Mouse (Mus musculus): ENCODE results near the gene Ak5. TPM values are rescaled to one million over a fixed set of nuclear protein-coding genes. Genes with fewer than 3 reads are reported as not detected.
"Not testable (repeated sequence)": the region's sequence is repeated elsewhere in the genome, so short reads cannot be mapped to it uniquely, and the experiment has no call there.

The Ak5 gene
- polyA plus RNA-seq, 1 experiment from 2014 or later: 7.1 TPM

DNA sequence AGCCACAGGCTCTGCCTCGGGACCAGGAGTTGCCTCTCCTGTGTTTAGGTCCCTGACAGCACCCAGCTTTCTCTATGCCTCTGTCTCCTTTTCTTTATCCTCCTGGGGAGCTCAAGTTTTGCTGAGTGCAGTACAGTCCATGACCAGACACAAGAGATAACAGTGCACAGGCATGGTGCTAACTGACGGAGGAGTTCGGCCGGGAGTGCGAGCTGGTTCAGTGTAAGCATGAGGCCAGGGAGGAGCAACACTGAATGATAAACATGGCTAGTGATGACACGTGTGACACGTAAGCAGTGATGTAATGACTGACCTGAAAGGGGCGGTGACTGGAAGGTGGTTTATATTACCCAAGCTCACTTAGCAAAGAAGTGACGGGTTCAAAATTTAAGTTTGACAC lies 201.3 kb downstream of the Ak5 start:
- Histone ChIP-seq H3K4me2 (replicated peaks) (no peak overlapping the region), H3K9me3 (no peaks in the 10 kb centered on the region), H3K4me3 (no peak overlapping the region), H3K4me1 (no peaks in the 10 kb centered on the region), H3K9ac (replicated peaks) (no peak overlapping the region), H3K27me3 (no peaks in the 10 kb centered on the region), H3K36me3 (no peaks in the 10 kb centered on the region), H3K27ac (replicated peaks) (no peak overlapping the region)
- ATAC-seq (replicated peaks): no peak
- WGBS: 96% methylated on average over 9 of the region's 9 CpGs

DNA sequence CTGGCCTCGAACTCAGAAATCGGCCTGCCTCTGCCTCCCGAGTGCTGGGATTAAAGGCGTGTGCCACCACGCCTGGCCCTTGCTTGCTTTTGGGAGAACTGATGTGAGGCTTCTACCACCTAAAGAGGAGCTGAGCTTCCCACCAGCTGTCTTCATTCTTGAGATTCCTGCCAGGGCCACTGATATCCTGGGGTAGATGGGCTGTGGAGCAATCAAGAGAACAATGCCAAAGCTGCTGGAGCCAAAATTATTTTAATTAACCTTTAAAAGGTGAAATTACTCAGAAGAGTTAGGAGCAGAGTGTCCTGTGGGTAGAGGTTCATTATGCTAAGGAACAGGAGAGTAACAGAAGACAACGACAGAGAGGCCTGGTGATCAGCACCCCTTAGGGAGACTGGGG lies 202.8 kb downstream of the Ak5 start:
- 85% methylated on average over 6 of the region's 6 CpGs for WGBS
- Histone ChIP-seq H3K9ac (replicated peaks) (no peak overlapping the region), H3K4me3 (no peak overlapping the region), H3K4me2 (replicated peaks) (no peak overlapping the region), H3K36me3 (0 out of 2 replicates have a peak, but pooled peaks cover 4% of the 10 kb centered on the region), H3K9me3 (no peaks in the 10 kb centered on the region), H3K4me1 (no peaks in the 10 kb centered on the region), H3K27ac (replicated peaks) (no peak overlapping the region), H3K27me3 (no peaks in the 10 kb centered on the region)
- ATAC-seq (replicated peaks): no peak

DNA sequence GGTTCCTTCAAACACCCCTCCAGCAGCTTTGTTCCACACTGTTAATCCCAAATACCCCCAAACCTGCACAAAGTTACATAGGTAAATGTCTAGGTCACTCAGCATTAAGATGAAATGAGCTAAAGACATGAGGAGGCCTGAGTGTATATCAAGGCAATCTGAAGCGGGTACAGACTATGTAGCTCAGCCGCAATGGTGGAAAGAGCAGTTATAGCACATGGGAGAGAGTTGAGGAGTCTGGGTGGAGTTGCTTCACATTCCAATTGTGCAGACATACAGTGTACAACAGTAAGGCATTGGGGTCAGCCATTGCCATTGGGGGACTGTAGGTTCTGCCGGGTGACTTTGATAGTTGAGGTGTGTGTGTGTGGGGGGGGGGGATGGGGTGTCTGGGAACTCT lies 203.7 kb downstream of the Ak5 start:
- Histone ChIP-seq H3K4me3 (no peak overlapping the region), H3K4me2 (replicated peaks) (no peak overlapping the region), H3K36me3 (0 out of 2 replicates have a peak, but pooled peaks cover 4% of the 10 kb centered on the region), H3K9ac (replicated peaks) (no peak overlapping the region), H3K4me1 (no peaks in the 10 kb centered on the region), H3K27me3 (no peaks in the 10 kb centered on the region), H3K9me3 (no peaks in the 10 kb centered on the region), H3K27ac (replicated peaks) (no peak overlapping the region)
- ATAC-seq (replicated peaks): no peak
- 97% methylated on average over 3 of the region's 3 CpGs for WGBS

DNA sequence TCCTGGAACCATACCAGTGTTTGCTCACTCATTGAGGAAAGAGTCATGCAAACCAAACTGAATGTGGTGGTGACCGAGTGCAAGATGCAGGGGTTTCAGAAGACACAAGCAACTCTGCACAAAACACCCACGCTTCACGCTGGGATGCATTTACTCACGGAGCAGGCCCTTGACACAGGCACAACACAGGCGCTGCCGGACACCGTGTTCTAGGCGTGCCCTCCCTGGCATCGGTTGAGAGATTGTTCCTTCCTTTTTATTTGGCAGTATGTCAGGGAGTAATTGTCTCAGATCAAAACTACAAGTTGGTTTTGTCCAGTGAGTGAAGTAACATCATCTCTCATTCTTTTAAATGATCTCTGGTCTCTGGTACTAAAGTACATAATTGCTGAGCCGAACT lies 205.3 kb downstream of the Ak5 start:
- no peaks in the 10 kb centered on the region for H3K9me3 ChIP-seq

DNA sequence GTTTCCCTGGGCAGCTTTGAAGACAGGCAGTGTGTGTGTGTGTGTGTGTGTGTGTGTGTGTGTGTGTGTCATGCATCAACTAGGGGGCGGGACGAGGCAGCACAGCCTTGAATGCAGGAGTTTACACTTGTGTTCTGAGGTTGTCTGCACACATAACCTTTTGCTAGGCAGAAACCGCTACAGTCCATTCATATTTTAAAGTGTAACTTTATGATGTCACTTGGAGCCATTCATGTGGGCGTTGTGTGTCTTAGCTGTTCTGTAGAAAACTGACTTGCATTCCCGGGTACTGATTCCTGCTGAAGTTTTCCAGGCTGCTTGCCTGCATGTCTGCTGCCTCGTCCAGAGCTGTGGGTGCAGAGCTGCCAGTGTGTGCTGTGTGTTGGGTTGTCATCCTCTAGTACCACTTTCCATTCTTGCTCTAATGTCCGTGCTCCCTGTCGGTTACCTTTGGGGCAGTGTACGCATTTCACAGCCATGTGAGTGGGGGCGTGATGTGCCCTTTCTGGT lies 206.1 kb downstream of the Ak5 start:
- no peaks in the 10 kb centered on the region for H3K4me1 ChIP-seq
- no peak for ATAC-seq (replicated peaks)
- H3K9me3 ChIP-seq: no peaks in the 10 kb centered on the region
- no peak overlapping the region for H3K27ac ChIP-seq (replicated peaks)
- WGBS: 86% methylated on average over 10 of the region's 10 CpGs
- H3K4me2 ChIP-seq (replicated peaks): no peak overlapping the region
- no peak overlapping the region for H3K4me3 ChIP-seq
- no peaks in the 10 kb centered on the region for H3K27me3 ChIP-seq
- no peak overlapping the region for H3K9ac ChIP-seq (replicated peaks)
- peaks cover 21% of the 10 kb centered on the region for H3K36me3 ChIP-seq

More for the DNA sequence above, 205.3 kb downstream of the Ak5 start:
- Histone ChIP-seq H3K4me1 (no peaks in the 10 kb centered on the region), H3K27me3 (no peaks in the 10 kb centered on the region), H3K4me3 (no peak overlapping the region), H3K36me3 (peaks cover 14% of the 10 kb centered on the region), H3K9ac (replicated peaks) (no peak overlapping the region), H3K4me2 (replicated peaks) (no peak overlapping the region), H3K27ac (replicated peaks) (no peak overlapping the region)
- no peak for ATAC-seq (replicated peaks)
- WGBS: 93% methylated on average over 10 of the region's 10 CpGs

DNA sequence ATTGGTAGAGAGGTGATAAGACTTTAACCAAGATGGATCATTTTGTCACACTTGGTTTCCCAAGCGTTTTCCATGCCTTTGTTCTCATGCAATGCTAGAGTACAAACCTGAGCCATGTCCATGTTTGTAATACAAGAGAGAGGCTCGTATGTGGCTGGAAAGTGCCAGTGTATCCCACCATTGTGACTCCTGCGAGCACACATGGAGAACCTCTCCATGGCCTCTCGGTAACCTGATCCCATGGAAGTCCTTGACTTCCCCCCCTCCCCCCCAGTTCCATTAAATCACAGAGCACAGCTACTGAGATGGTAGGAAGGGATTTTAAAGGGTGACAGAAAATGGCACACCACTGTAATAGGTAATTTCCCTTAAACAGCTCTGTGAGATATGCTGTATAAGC lies 207.4 kb downstream of the Ak5 start:
- Histone ChIP-seq H3K36me3 (peaks cover 32% of the 10 kb centered on the region), H3K4me2 (replicated peaks) (no peak overlapping the region), H3K27ac (replicated peaks) (no peak overlapping the region), H3K4me3 (no peak overlapping the region), H3K9me3 (no peaks in the 10 kb centered on the region), H3K4me1 (no peaks in the 10 kb centered on the region), H3K9ac (replicated peaks) (no peak overlapping the region), H3K27me3 (no peaks in the 10 kb centered on the region)
- ATAC-seq (replicated peaks): no peak
- WGBS: 64% methylated on average over 4 of the region's 4 CpGs

DNA sequence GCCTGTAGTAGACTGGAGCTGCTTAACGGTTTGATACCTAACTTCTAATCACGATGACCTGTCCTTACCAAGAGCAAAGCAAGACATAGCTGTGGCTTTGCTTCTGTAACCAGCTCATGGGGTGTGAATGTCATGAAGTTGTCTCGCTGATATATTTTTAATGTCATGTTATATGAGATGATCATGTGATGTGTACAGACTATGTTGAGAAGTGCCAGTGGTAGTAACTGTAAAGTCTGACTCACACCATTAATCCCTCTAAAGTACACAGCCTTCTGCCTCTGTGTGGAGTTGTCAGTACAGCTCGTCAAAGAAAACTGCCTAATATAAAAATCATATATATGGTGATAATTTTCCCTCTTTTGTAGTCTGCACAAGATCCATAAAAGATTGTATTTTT lies 209.3 kb downstream of the Ak5 start:
- not testable (repeated sequence) for H3K27ac ChIP-seq (replicated peaks); ATAC-seq (replicated peaks); H3K4me1 ChIP-seq; H3K4me3 ChIP-seq; H3K9me3 ChIP-seq; H3K4me2 ChIP-seq (replicated peaks); H3K9ac ChIP-seq (replicated peaks); H3K27me3 ChIP-seq
- WGBS: 93% methylated on average over 4 of the region's 4 CpGs
- peaks cover 36% of the 10 kb centered on the region for H3K36me3 ChIP-seq

DNA sequence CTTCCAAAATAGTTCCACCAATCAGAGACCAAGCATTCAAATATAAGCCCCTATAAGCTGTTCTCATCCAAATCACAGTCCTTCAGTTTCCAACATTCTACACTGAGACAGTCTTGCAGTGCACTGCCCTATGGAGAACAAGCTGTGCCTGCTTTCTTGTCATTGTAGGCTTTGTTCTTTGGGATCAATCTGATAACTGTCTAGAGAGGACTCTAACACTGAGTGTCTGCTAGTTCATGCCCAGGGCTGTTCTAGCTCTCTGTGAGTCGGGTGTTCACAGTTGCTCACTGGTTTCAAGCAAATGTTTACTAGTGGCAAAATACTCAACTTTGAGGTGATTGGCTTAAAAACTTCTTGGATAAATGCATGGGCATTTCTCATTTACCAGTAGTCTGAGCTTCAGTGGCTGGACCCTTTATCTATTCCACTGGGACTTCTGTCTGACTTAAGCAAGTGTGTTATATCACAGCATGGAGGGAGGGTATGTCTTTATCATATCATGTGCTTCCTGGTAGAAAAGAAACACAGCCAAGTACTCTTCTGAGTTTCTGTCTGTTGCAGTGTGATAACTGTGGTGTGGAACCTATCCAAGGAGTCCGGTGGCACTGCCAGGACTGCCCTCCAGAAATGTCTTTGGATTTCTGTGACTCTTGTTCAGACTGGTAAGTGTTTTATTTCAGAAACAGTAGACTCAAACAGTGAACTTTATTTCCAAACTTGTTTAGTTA lies 210.7 kb downstream of the Ak5 start:
- no peak for ATAC-seq (replicated peaks)
- H3K9ac ChIP-seq (replicated peaks): no peak overlapping the region
- no peak overlapping the region for H3K27ac ChIP-seq (replicated peaks)
- no peak overlapping the region for H3K4me3 ChIP-seq
- 91% methylated on average over 2 of the region's 2 CpGs for WGBS
- H3K4me1 ChIP-seq: no peaks in the 10 kb centered on the region
- H3K4me2 ChIP-seq (replicated peaks): no peak overlapping the region
- no peaks in the 10 kb centered on the region for H3K9me3 ChIP-seq
- no peaks in the 10 kb centered on the region for H3K27me3 ChIP-seq
- H3K36me3 ChIP-seq: peaks cover 38% of the 10 kb centered on the region

DNA sequence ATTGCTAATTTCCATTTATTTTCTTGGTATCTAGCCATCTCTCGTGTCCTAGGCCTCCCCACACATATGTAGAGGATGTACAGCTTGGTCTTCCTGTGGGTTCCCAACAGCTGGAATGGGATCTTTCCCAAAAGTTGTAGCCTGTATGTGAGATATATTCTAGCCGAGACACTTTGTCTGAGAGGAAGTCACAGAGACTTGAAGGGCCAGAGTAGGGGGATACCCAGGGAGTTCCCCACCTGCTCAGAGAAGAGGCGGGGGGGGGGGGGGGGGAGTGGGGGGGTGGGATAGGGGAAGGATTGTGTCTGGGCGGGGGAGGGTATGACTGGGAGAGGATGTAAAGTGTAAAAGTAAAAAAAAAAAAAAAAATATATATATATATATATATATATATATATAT lies 215.0 kb downstream of the Ak5 start:
- no peak for ATAC-seq (replicated peaks)
- WGBS: 95% methylated on average over 3 of the region's 4 CpGs
- no peak overlapping the region for H3K9ac ChIP-seq (replicated peaks)

DNA sequence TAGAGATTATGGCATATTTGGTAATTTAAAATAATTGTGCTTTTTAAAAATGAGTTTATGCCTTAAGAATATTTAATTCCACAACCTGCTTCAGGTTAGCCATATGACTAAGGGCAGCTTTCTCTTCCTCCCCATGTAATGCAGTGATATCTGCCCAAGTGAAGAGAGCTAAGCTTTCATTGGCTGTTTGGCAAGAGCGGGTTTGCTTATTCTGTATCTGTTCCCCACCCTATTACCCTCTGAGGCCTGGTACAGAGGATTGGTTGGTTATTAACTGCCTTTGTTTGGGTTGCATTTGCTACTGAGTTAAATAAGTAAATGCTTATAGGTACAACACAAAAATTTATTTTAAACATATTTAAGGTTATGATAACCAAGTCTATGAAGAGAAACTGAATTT lies 221.2 kb downstream of the Ak5 start:
- ATAC-seq (replicated peaks): no peak
- Histone ChIP-seq H3K4me3 (no peak overlapping the region), H3K4me2 (replicated peaks) (no peak overlapping the region), H3K9me3 (no peaks in the 10 kb centered on the region), H3K4me1 (no peaks in the 10 kb centered on the region), H3K9ac (replicated peaks) (no peak overlapping the region), H3K36me3 (peaks cover 21% of the 10 kb centered on the region), H3K27me3 (no peaks in the 10 kb centered on the region), H3K27ac (replicated peaks) (no peak overlapping the region)
- WGBS: 93% methylated on average over 1 of the region's 1 CpGs

More for the DNA sequence above, 215.0 kb downstream of the Ak5 start:
- no peaks in the 10 kb centered on the region for H3K9me3 ChIP-seq
- H3K27ac ChIP-seq (replicated peaks): no peak overlapping the region
- H3K4me3 ChIP-seq: no peak overlapping the region
- H3K36me3 ChIP-seq: peaks cover 52% of the 10 kb centered on the region
- no peak overlapping the region for H3K4me2 ChIP-seq (replicated peaks)
- H3K27me3 ChIP-seq: no peaks in the 10 kb centered on the region
- H3K4me1 ChIP-seq: no peaks in the 10 kb centered on the region

DNA sequence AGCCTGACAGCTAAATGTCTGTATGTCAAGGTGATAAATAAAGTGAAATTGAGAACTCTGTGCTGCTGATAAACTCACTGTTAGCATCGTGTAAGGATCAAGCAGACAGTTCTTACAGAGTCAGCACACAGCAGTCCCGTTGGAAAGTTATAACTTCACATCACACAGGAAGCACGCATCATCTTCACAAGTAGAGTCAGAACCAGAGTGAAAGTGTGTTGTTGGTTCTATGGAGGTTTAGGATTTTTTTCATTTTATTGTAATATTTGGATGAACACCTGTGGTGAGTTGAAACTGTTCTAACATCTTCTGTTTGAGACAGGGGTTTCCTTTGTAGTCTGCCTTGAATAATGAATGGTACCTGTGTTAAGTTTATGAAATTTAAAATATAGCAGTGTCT lies 224.0 kb downstream of the Ak5 start:
- no peak for ATAC-seq (replicated peaks)
- WGBS: 93% methylated on average over 3 of the region's 3 CpGs
- Histone ChIP-seq H3K27ac (replicated peaks) (no peak overlapping the region), H3K4me2 (replicated peaks) (no peak overlapping the region), H3K4me3 (no peak overlapping the region), H3K4me1 (no peaks in the 10 kb centered on the region), H3K27me3 (no peaks in the 10 kb centered on the region), H3K36me3 (no peaks in the 10 kb centered on the region), H3K9ac (replicated peaks) (no peak overlapping the region), H3K9me3 (no peaks in the 10 kb centered on the region)

DNA sequence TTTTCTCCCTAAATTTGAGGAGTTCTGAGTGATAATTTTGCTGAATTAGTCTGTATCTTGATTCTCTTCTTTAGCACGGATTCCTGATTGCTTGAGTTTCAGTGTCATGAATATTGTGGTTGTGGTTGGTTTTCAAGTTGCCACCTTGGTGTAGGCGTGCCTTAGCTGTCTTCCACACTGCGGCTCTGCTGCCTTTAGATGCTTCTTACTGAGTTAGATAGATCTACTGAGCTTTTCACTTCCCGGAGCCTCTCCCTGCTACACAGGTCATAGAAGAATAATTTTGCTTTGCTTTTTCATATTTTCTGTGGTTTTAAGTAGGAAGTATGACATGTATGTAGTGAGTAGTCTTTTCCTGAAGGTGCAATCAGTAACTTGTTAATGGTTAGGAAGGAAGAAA lies 225.4 kb downstream of the Ak5 start:
- no peak for ATAC-seq (replicated peaks)
- H3K9me3 ChIP-seq: no peaks in the 10 kb centered on the region
- no peak overlapping the region for H3K4me2 ChIP-seq (replicated peaks)
- H3K9ac ChIP-seq (replicated peaks): no peak overlapping the region
- H3K36me3 ChIP-seq: peaks cover 4% of the 10 kb centered on the region; the same call in 1 of the 2 replicates
- no peaks in the 10 kb centered on the region for H3K27me3 ChIP-seq
- no peaks in the 10 kb centered on the region for H3K4me1 ChIP-seq
- no peak overlapping the region for H3K27ac ChIP-seq (replicated peaks)
- H3K4me3 ChIP-seq: no peak overlapping the region
- WGBS: 98% methylated on average over 4 of the region's 4 CpGs

DNA sequence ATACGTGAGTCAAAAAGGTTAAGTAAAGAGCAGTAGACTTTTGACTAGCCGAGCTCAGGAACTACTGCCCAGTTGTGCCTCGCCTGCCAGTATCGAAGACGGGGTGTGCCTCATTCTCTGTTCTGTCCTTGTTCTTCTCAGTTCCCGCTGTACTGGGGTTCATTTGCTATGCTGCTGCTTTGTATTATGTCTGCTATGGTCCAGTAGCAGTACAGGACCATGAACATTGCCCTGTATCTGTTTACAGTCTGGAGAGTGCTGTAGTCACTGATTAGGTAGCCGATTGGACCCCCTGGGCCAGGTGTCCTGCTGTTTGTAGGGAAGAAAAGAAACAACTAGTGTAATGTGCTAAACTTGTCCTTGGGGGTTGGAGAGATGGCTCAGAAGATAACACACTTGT lies 230.1 kb downstream of the Ak5 start:
- Histone ChIP-seq H3K4me1 (0 out of 2 replicates have a peak, but pooled peaks cover 4% of the 10 kb centered on the region), H3K9ac (replicated peaks) (no peak overlapping the region), H3K4me3 (no peak overlapping the region), H3K27me3 (no peaks in the 10 kb centered on the region), H3K9me3 (no peaks in the 10 kb centered on the region), H3K4me2 (replicated peaks) (no peak overlapping the region), H3K36me3 (peaks cover 4% of the 10 kb centered on the region; the same call in 1 of the 2 replicates), H3K27ac (replicated peaks) (no peak overlapping the region)
- no peak for ATAC-seq (replicated peaks)
- 96% methylated on average over 7 of the region's 7 CpGs for WGBS
